Comparison of ENCODE assay signal across 8 mouse cellular contexts in the genomic region with DNA sequence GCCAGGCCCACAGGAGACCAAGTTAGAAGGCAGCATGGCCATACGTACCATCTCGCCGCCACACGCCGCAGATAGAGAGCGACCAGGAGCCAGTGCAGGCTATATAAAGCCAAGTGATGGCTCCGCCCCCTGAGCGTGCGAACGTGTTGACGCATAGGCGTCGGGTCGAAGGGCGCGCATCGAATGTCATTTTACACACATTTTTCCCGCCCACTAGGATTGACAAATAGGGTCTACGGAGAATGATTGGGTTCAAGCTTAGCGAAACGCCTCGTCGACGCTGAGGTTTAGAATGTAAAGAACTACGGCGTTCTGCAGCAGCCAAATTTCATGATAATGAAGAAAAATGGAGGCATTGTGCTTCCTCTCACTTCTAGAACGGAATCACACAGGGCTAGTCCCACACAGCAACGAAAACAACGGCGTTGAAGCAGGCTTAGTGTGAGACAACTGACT. TPM values are rescaled to one million over a fixed set of nuclear protein-coding genes. Genes with fewer than 3 reads are reported as not detected.
DNase-seq lines count a peak whose midpoint lies in the region; ATAC-seq lines count a peak whose summit lies in the region.

No protein-coding gene starts in this region.

- DNase-seq in CD4-positive, CD25-positive, alpha-beta regulatory T cell, adult 2 months (ENCODE audit: low read depth, low spot score): peak; percentile 100
- DNase-seq in fat pad, adult 2 months (ENCODE audit: extremely low read depth, low read depth, low spot score): peak; percentile 97
- peak; percentile 99 for DNase-seq in kidney, postnatal 14 days
- peak; percentile 96 for DNase-seq in liver, embryonic 13.5 days
- peak; percentile 99 for DNase-seq in neural tube, embryonic 10.5 days (ENCODE audit: extremely low spot score, low spot score)

- peak; percentile 88 for ATAC-seq in heart, embryonic 14.5 days (ENCODE audit: insufficient number of reproducible peaks, insufficient read depth, low FRiP score, low read depth)
- ATAC-seq in liver, embryonic 13.5 days (ENCODE audit: low read depth): peak; percentile 82
- ATAC-seq in stomach, embryonic 16.5 days (ENCODE audit: insufficient read depth, low FRiP score): peak; percentile 97

- H3K9ac ChIP-seq in heart, embryonic 14.5 days (ENCODE audit: low read length): peak overlapping the region; percentile 90
- H3K9ac ChIP-seq in liver, embryonic 13.5 days: peak overlapping the region; percentile 95
- H3K9ac ChIP-seq in stomach, embryonic 16.5 days (ENCODE audit: low read length): peak overlapping the region; percentile 88

- peaks cover 40% of the 10 kb centered on the region for H3K36me3 ChIP-seq in heart, embryonic 14.5 days (ENCODE audit: control insufficient read depth, insufficient read depth, low read length)
- H3K36me3 ChIP-seq in liver, embryonic 13.5 days: peaks cover 43% of the 10 kb centered on the region
- peaks cover 22% of the 10 kb centered on the region for H3K36me3 ChIP-seq in stomach, embryonic 16.5 days (ENCODE audit: control insufficient read depth, insufficient read depth, low read length)

- H3K4me2 ChIP-seq in heart, embryonic 14.5 days (ENCODE audit: low read length): peak overlapping the region; percentile 88
- peak overlapping the region; percentile 90 for H3K4me2 ChIP-seq in liver, embryonic 13.5 days
- H3K4me2 ChIP-seq in stomach, embryonic 16.5 days (ENCODE audit: low read depth, low read length): peak overlapping the region; percentile 83

- H3K9me3 ChIP-seq in heart, embryonic 14.5 days (ENCODE audit: control insufficient read depth, low read length): no peaks in the 10 kb centered on the region
- H3K9me3 ChIP-seq in liver, embryonic 13.5 days (replicated peaks): peaks cover 4% of the 10 kb centered on the region; the same call in 1 of the 2 replicates
- H3K9me3 ChIP-seq in stomach, embryonic 16.5 days (replicated peaks; ENCODE audit: control insufficient read depth, low read length): no peaks in the 10 kb centered on the region

- peak overlapping the region; percentile 93 for H3K27ac ChIP-seq in brown adipose tissue, adult 24 weeks (replicated peaks; ENCODE audit: low read depth, low read length)
- H3K27ac ChIP-seq in heart, embryonic 14.5 days (replicated peaks in 1 of 2; ENCODE audit: control insufficient read depth in 1 of 2, insufficient read depth in 1 of 2, low read depth in 2 of 2, low read length in 2 of 2): peak overlapping the region; percentile 94 to 95
- H3K27ac ChIP-seq in liver, embryonic 13.5 days: peak overlapping the region; percentile 96
- H3K27ac ChIP-seq in stomach, embryonic 16.5 days (ENCODE audit: low read length): peak overlapping the region; percentile 93

- peak overlapping the region; percentile 73 for H3K4me3 ChIP-seq in brown adipose tissue, adult 24 weeks (ENCODE audit: insufficient read depth, low read depth, low read length)
- peak overlapping the region; percentile 60 to 66 for H3K4me3 ChIP-seq in heart, embryonic 14.5 days (ENCODE audit: control insufficient read depth in 1 of 2, insufficient read depth in 1 of 2, low read depth in 1 of 2, low read length in 2 of 2)
- peak overlapping the region; percentile 87 for H3K4me3 ChIP-seq in liver, embryonic 13.5 days (replicated peaks)
- H3K4me3 ChIP-seq in stomach, embryonic 16.5 days (replicated peaks; ENCODE audit: low read length): peak overlapping the region; percentile 78

- no peaks in the 10 kb centered on the region for H3K27me3 ChIP-seq in heart, embryonic 14.5 days (ENCODE audit: control insufficient read depth, insufficient read depth, low read length)
- no peaks in the 10 kb centered on the region for H3K27me3 ChIP-seq in liver, embryonic 13.5 days
- H3K27me3 ChIP-seq in stomach, embryonic 16.5 days (ENCODE audit: control insufficient read depth, insufficient read depth, low read length): no peaks in the 10 kb centered on the region

- peaks cover 3% of the 10 kb centered on the region; the same call in 1 of the 2 replicates for H3K4me1 ChIP-seq in brown adipose tissue, adult 24 weeks (ENCODE audit: control insufficient read depth, insufficient read depth, insufficient read length, low read length)
- H3K4me1 ChIP-seq in heart, embryonic 14.5 days (ENCODE audit: control insufficient read depth in 2 of 2, insufficient read depth in 2 of 2, low read length in 2 of 2): peaks cover 4 to 36% of the 10 kb centered on the region in 2 experiments
- peaks cover 62% of the 10 kb centered on the region for H3K4me1 ChIP-seq in liver, embryonic 13.5 days (replicated peaks)
- H3K4me1 ChIP-seq in stomach, embryonic 16.5 days (ENCODE audit: control insufficient read depth, insufficient read depth, low read length): peaks cover 23% of the 10 kb centered on the region

- WGBS in heart, embryonic 14.5 days: under 1% methylated on average over 30 of the region's 30 CpGs
- under 1% methylated on average over 30 of the region's 30 CpGs for WGBS in liver, embryonic 13.5 days (ENCODE audit: insufficient replicate concordance)
- WGBS in stomach, embryonic 16.5 days: under 1% methylated on average over 30 of the region's 30 CpGs

RNA-seq across cellular contexts. Expression of a gene that starts 7.8 kb away (rescaled TPM):
- polyA plus RNA-seq in brown adipose tissue, adult 24 weeks (2012; ENCODE audit: insufficient read depth, insufficient read length, missing spikeins): 47.9 and 62.7 TPM in 2 replicates
- polyA plus RNA-seq in heart, embryonic 14.5 days (2014; fragmentation: Nextera tagmentation; extraction: Ambion mirVana): 40.7 and 44.5 TPM in 2 replicates
- polyA plus RNA-seq in liver, embryonic 13.5 days (2015; fragmentation: Nextera tagmentation; extraction: Ambion mirVana): 16.0 and 20.5 TPM in 2 replicates
- 43.1 and 55.2 TPM in 2 replicates for polyA plus RNA-seq in stomach, embryonic 16.5 days (2015; fragmentation: Nextera tagmentation; extraction: Ambion mirVana)

RNA-seq across cellular contexts. Expression of a gene that starts 8.4 kb away (rescaled TPM):
- 424 and 522 TPM in 2 replicates for polyA plus RNA-seq in brown adipose tissue, adult 24 weeks (2012; ENCODE audit: insufficient read depth, insufficient read length, missing spikeins)
- 763 and 822 TPM in 2 replicates for polyA plus RNA-seq in heart, embryonic 14.5 days (2014; fragmentation: Nextera tagmentation; extraction: Ambion mirVana)
- 807 and 835 TPM in 2 replicates for polyA plus RNA-seq in liver, embryonic 13.5 days (2015; fragmentation: Nextera tagmentation; extraction: Ambion mirVana)
- polyA plus RNA-seq in stomach, embryonic 16.5 days (2015; fragmentation: Nextera tagmentation; extraction: Ambion mirVana): 835 and 1,068 TPM in 2 replicates

RNA-seq across cellular contexts. Expression of a gene that starts 49.6 kb away (rescaled TPM):
- polyA plus RNA-seq in brown adipose tissue, adult 24 weeks (2012; ENCODE audit: insufficient read depth, insufficient read length, missing spikeins): 4.8 and 5.7 TPM in 2 replicates
- polyA plus RNA-seq in heart, embryonic 14.5 days (2014; fragmentation: Nextera tagmentation; extraction: Ambion mirVana): 28.0 and 30.0 TPM in 2 replicates
- polyA plus RNA-seq in liver, embryonic 13.5 days (2015; fragmentation: Nextera tagmentation; extraction: Ambion mirVana): 12.5 and 12.9 TPM in 2 replicates
- 29.3 and 35.6 TPM in 2 replicates for polyA plus RNA-seq in stomach, embryonic 16.5 days (2015; fragmentation: Nextera tagmentation; extraction: Ambion mirVana)

Comparison
In these comparisons a context has a peak if more than half of its experiments do, and no peak if none do; other contexts are left out.
1. Peak in every context shown above with its lines: DNase-seq, ATAC-seq, H3K4me3 ChIP-seq and H3K27ac ChIP-seq.